Mouse (Mus musculus): ENCODE measurements around the gene Oas1g. TPM values are rescaled to one million over a fixed set of nuclear protein-coding genes. Genes with fewer than 3 reads are reported as not detected.
"Not testable (repeated sequence)": the region's sequence is repeated elsewhere in the genome, so short reads cannot be mapped to it uniquely, and the experiment has no call there.

Gene Oas1g
- polyA plus RNA-seq, 1 experiment from 2014 or later = 0.23 TPM

GRCm38 (mm10) chr5:120877407-120877806 is 10.0 kb downstream of the Oas1g start:
- not testable (repeated sequence) for H3K36me3 ChIP-seq (ENCODE audit: control insufficient read depth, insufficient read depth, low read length); H3K4me3 ChIP-seq (ENCODE audit: low read depth, low read length); H3K27ac ChIP-seq (ENCODE audit: low read depth, low read length); H3K27me3 ChIP-seq (replicated peaks; ENCODE audit: control insufficient read depth, insufficient read depth, low read length); DNase-seq (ENCODE audit: low spot score); ATAC-seq (replicated peaks; ENCODE audit: low FRiP score); H3K4me1 ChIP-seq (replicated peaks; ENCODE audit: control insufficient read depth, insufficient read depth, low read length); H3K4me2 ChIP-seq; H3K9me3 ChIP-seq (ENCODE audit: control insufficient read depth, low read length); H3K9ac ChIP-seq (ENCODE audit: low read depth, low read length)
- 75% methylated on average over 2 of the region's 2 CpGs for WGBS

- not testable (repeated sequence) for H3K4me1 ChIP-seq (replicated peaks; ENCODE audit: control insufficient read depth, insufficient read depth, low read length); H3K9me3 ChIP-seq (ENCODE audit: control insufficient read depth, low read length); ATAC-seq (replicated peaks; ENCODE audit: low FRiP score); H3K4me2 ChIP-seq; DNase-seq (ENCODE audit: low spot score); H3K36me3 ChIP-seq (ENCODE audit: control insufficient read depth, insufficient read depth, low read length); H3K27me3 ChIP-seq (replicated peaks; ENCODE audit: control insufficient read depth, insufficient read depth, low read length); H3K4me3 ChIP-seq (ENCODE audit: low read depth, low read length); H3K27ac ChIP-seq (ENCODE audit: low read depth, low read length); H3K9ac ChIP-seq (ENCODE audit: low read depth, low read length)
- 54% methylated on average over 2 of the region's 3 CpGs for WGBS
Measured at GRCm38 (mm10) chr5:120876839-120877238, 10.6 kb downstream of the Oas1g start.

- Histone ChIP-seq H3K9me3 (ENCODE audit: control insufficient read depth, low read length) (no peaks in the 10 kb centered on the region), H3K27me3 (replicated peaks; ENCODE audit: control insufficient read depth, insufficient read depth, low read length) (0 out of 2 replicates have a peak, but pooled peaks cover 3% of the 10 kb centered on the region), H3K9ac (ENCODE audit: low read depth, low read length) (no peak overlapping the region), H3K4me3 (ENCODE audit: low read depth, low read length) (no peak overlapping the region), H3K4me1 (replicated peaks; ENCODE audit: control insufficient read depth, insufficient read depth, low read length) (no peaks in the 10 kb centered on the region), H3K27ac (ENCODE audit: low read depth, low read length) (no peak overlapping the region), H3K36me3 (ENCODE audit: control insufficient read depth, insufficient read depth, low read length) (no peaks in the 10 kb centered on the region), H3K4me2 (no peak overlapping the region)
- WGBS = 44% methylated on average over 2 of the region's 2 CpGs
- DNase-seq (ENCODE audit: low spot score) = no peak
- ATAC-seq (replicated peaks; ENCODE audit: low FRiP score) = no peak
Measured at GRCm38 (mm10) chr5:120871469-120871868, 15.9 kb downstream of the Oas1g start.

- WGBS = 75% methylated on average over 7 of the region's 7 CpGs
- no peak overlapping the region for H3K4me3 ChIP-seq (ENCODE audit: low read depth, low read length)
- no peak for ATAC-seq (replicated peaks; ENCODE audit: low FRiP score)
- no peak overlapping the region for H3K4me2 ChIP-seq
- DNase-seq (ENCODE audit: low spot score) = no peak
- H3K9ac ChIP-seq (ENCODE audit: low read depth, low read length) = no peak overlapping the region
- no peaks in the 10 kb centered on the region for H3K4me1 ChIP-seq (replicated peaks; ENCODE audit: control insufficient read depth, insufficient read depth, low read length)
- no peak overlapping the region for H3K27ac ChIP-seq (ENCODE audit: low read depth, low read length)
- no peaks in the 10 kb centered on the region for H3K36me3 ChIP-seq (ENCODE audit: control insufficient read depth, insufficient read depth, low read length)
- no peaks in the 10 kb centered on the region for H3K9me3 ChIP-seq (ENCODE audit: control insufficient read depth, low read length)
- 0 out of 2 replicates have a peak, but pooled peaks cover 3% of the 10 kb centered on the region for H3K27me3 ChIP-seq (replicated peaks; ENCODE audit: control insufficient read depth, insufficient read depth, low read length)
Measured at GRCm38 (mm10) chr5:120870782-120871181, 16.6 kb downstream of the Oas1g start.

GRCm38 (mm10) chr5:120870081-120870480 is 17.3 kb downstream of the Oas1g start:
- no peaks in the 10 kb centered on the region for H3K36me3 ChIP-seq (ENCODE audit: control insufficient read depth, insufficient read depth, low read length)
- no peak overlapping the region for H3K4me3 ChIP-seq (ENCODE audit: low read depth, low read length)
- ATAC-seq (replicated peaks; ENCODE audit: low FRiP score) = no peak
- H3K4me2 ChIP-seq = no peak overlapping the region
- no peak overlapping the region for H3K27ac ChIP-seq (ENCODE audit: low read depth, low read length)
- H3K9ac ChIP-seq (ENCODE audit: low read depth, low read length) = no peak overlapping the region
- no peaks in the 10 kb centered on the region for H3K9me3 ChIP-seq (ENCODE audit: control insufficient read depth, low read length)
- H3K27me3 ChIP-seq (replicated peaks; ENCODE audit: control insufficient read depth, insufficient read depth, low read length) = 0 out of 2 replicates have a peak, but pooled peaks cover 3% of the 10 kb centered on the region
- WGBS = 56% methylated on average over 3 of the region's 3 CpGs
- no peak for DNase-seq (ENCODE audit: low spot score)
- no peaks in the 10 kb centered on the region for H3K4me1 ChIP-seq (replicated peaks; ENCODE audit: control insufficient read depth, insufficient read depth, low read length)

- Histone ChIP-seq H3K4me1 (replicated peaks; ENCODE audit: control insufficient read depth, insufficient read depth, low read length) (no peaks in the 10 kb centered on the region), H3K9ac (ENCODE audit: low read depth, low read length) (no peak overlapping the region), H3K4me3 (ENCODE audit: low read depth, low read length) (no peak overlapping the region), H3K36me3 (ENCODE audit: control insufficient read depth, insufficient read depth, low read length) (no peaks in the 10 kb centered on the region), H3K9me3 (ENCODE audit: control insufficient read depth, low read length) (no peaks in the 10 kb centered on the region), H3K27ac (ENCODE audit: low read depth, low read length) (no peak overlapping the region), H3K27me3 (replicated peaks; ENCODE audit: control insufficient read depth, insufficient read depth, low read length) (0 out of 2 replicates have a peak, but pooled peaks cover 3% of the 10 kb centered on the region), H3K4me2 (no peak overlapping the region)
- WGBS = 59% methylated on average over 7 of the region's 7 CpGs
- DNase-seq (ENCODE audit: low spot score) (no peak), ATAC-seq (replicated peaks; ENCODE audit: low FRiP score) (no peak)
Measured at GRCm38 (mm10) chr5:120869436-120870015, 17.9 kb downstream of the Oas1g start.

GRCm38 (mm10) chr5:120865336-120865860 is 22.0 kb downstream of the Oas1g start:
- H3K4me3 ChIP-seq (ENCODE audit: low read depth, low read length) = no peak overlapping the region

GRCm38 (mm10) chr5:120861121-120861520 is 26.3 kb downstream of the Oas1g start, which contains the start of gene Oas1h:
Gene Oas1h, plus strand, starts transcription at chr5:120861421.
- H3K4me2 ChIP-seq = no peak within 1 kb of the TSS
- H3K27ac ChIP-seq (ENCODE audit: low read depth, low read length) = no peak within 1 kb of the TSS
- ATAC-seq (replicated peaks; ENCODE audit: low FRiP score) (no peak), DNase-seq (ENCODE audit: low spot score) (no peak)
- H3K4me3 ChIP-seq (ENCODE audit: low read depth, low read length) = no peak within 1 kb of the TSS
- no peaks in the 10 kb centered on the region for H3K4me1 ChIP-seq (replicated peaks; ENCODE audit: control insufficient read depth, insufficient read depth, low read length)
- 49% methylated on average over 4 of the region's 4 CpGs for WGBS
- no peaks in the 10 kb centered on the region for H3K27me3 ChIP-seq (replicated peaks; ENCODE audit: control insufficient read depth, insufficient read depth, low read length)
- H3K36me3 ChIP-seq (ENCODE audit: control insufficient read depth, insufficient read depth, low read length) = no peaks in the 10 kb centered on the region
- H3K9ac ChIP-seq (ENCODE audit: low read depth, low read length) = no peak within 1 kb of the TSS
- no peaks in the 10 kb centered on the region for H3K9me3 ChIP-seq (ENCODE audit: control insufficient read depth, low read length)

More at GRCm38 (mm10) chr5:120865336-120865860, 22.0 kb downstream of the Oas1g start:
- no peaks in the 10 kb centered on the region for H3K36me3 ChIP-seq (ENCODE audit: control insufficient read depth, insufficient read depth, low read length)
- WGBS = 62% methylated on average over 3 of the region's 3 CpGs
- H3K9ac ChIP-seq (ENCODE audit: low read depth, low read length) = no peak overlapping the region
- H3K27ac ChIP-seq (ENCODE audit: low read depth, low read length) = no peak overlapping the region
- DNase-seq (ENCODE audit: low spot score) = no peak
- no peaks in the 10 kb centered on the region for H3K27me3 ChIP-seq (replicated peaks; ENCODE audit: control insufficient read depth, insufficient read depth, low read length)
- no peak for ATAC-seq (replicated peaks; ENCODE audit: low FRiP score)
- no peak overlapping the region for H3K4me2 ChIP-seq
- H3K4me1 ChIP-seq (replicated peaks; ENCODE audit: control insufficient read depth, insufficient read depth, low read length) = no peaks in the 10 kb centered on the region
- H3K9me3 ChIP-seq (ENCODE audit: control insufficient read depth, low read length) = no peaks in the 10 kb centered on the region

GRCm38 (mm10) chr5:120859241-120859640 is 28.2 kb downstream of the Oas1g start:
- 64% methylated on average over 2 of the region's 2 CpGs for WGBS
- no peak for DNase-seq (ENCODE audit: low spot score)

More at GRCm38 (mm10) chr5:120859241-120859640, 28.2 kb downstream of the Oas1g start:
- H3K27ac ChIP-seq (ENCODE audit: low read depth, low read length) = no peak overlapping the region
- H3K4me1 ChIP-seq (replicated peaks; ENCODE audit: control insufficient read depth, insufficient read depth, low read length) = no peaks in the 10 kb centered on the region
- H3K4me2 ChIP-seq = no peak overlapping the region
- H3K27me3 ChIP-seq (replicated peaks; ENCODE audit: control insufficient read depth, insufficient read depth, low read length) = no peaks in the 10 kb centered on the region
- no peak overlapping the region for H3K4me3 ChIP-seq (ENCODE audit: low read depth, low read length)
- H3K9me3 ChIP-seq (ENCODE audit: control insufficient read depth, low read length) = no peaks in the 10 kb centered on the region
- no peak for ATAC-seq (replicated peaks; ENCODE audit: low FRiP score)
- no peak overlapping the region for H3K9ac ChIP-seq (ENCODE audit: low read depth, low read length)
- no peaks in the 10 kb centered on the region for H3K36me3 ChIP-seq (ENCODE audit: control insufficient read depth, insufficient read depth, low read length)

Measured in liver, embryonic 11.5 days (tissue).